Mouse (Mus musculus): ENCODE data around the gene Fap. TPM values are rescaled to one million over a fixed set of nuclear protein-coding genes. Genes with fewer than 3 reads are reported as not detected.

The Fap gene
- polyA plus RNA-seq, 1 experiment from 2014 or later = 1.1 TPM

DNA sequence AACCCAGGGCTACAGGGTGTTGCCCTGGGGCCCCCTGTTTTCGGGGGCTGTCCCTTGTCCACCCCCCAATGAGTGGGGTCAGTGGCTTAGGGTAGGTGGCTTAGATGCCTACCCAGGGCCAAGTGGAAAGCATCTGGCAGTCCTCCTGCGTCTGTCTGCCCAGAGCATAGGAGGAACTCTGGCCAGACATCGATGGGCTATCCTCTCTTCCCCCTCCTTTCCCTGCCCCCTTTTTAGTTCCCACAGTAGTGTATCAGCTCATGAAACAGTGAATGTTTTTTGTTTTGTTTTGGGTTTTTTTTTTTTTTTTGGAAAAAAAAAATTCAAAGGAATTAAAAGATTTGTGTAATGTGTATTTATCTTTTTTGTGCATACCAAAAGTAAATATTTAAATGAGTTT is 17.7 kb upstream of the Fap start:
- no peaks in the 10 kb centered on the region for H3K27me3 ChIP-seq (replicated peaks; ENCODE audit: control insufficient read depth, insufficient read depth, low read length)
- 75% methylated on average over 3 of the region's 3 CpGs for WGBS
- no peak overlapping the region for H3K27ac ChIP-seq (ENCODE audit: low read depth, low read length)
- no peaks in the 10 kb centered on the region for H3K36me3 ChIP-seq (ENCODE audit: control insufficient read depth, insufficient read depth, low read length)
- 0 out of 2 replicates have a peak, but pooled peaks have one; percentile 18 for ATAC-seq (replicated peaks; ENCODE audit: low FRiP score)
- DNase-seq (ENCODE audit: low spot score) = no peak
- no peaks in the 10 kb centered on the region for H3K4me1 ChIP-seq (replicated peaks; ENCODE audit: control insufficient read depth, insufficient read depth, low read length)
- H3K9ac ChIP-seq (ENCODE audit: low read depth, low read length) = no peak overlapping the region
- H3K4me2 ChIP-seq = no peak overlapping the region
- no peaks in the 10 kb centered on the region for H3K9me3 ChIP-seq (ENCODE audit: control insufficient read depth, low read length)
- H3K4me3 ChIP-seq (ENCODE audit: low read depth, low read length) = no peak overlapping the region

DNA sequence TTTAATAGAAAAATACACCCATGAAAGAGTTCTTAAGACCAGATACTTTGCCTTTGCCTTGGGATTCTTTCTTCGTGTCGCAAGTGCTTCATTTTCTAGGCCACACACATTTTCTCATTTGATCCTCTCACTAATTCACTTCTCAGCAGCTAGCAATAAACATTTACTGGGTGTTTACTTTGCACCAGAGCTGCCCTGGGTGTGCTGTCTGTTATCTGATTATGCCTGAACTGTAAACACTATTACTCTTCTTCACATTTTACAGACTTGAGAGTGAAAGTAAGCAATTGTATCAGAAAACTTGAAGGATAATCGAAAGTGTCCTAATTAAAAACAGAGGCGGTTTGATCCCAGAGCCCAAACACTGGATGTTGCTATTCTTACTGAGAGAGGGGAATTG is 15.5 kb upstream of the Fap start:
- no peaks in the 10 kb centered on the region for H3K9me3 ChIP-seq (ENCODE audit: control insufficient read depth, low read length)
- H3K9ac ChIP-seq (ENCODE audit: low read depth, low read length) = no peak overlapping the region
- DNase-seq (ENCODE audit: low spot score) (no peak), ATAC-seq (replicated peaks; ENCODE audit: low FRiP score) (no peak)
- H3K4me3 ChIP-seq (ENCODE audit: low read depth, low read length) = no peak overlapping the region
- no peak overlapping the region for H3K27ac ChIP-seq (ENCODE audit: low read depth, low read length)
- H3K4me2 ChIP-seq = no peak overlapping the region
- no peaks in the 10 kb centered on the region for H3K27me3 ChIP-seq (replicated peaks; ENCODE audit: control insufficient read depth, insufficient read depth, low read length)
- 65% methylated on average over 4 of the region's 4 CpGs for WGBS
- H3K4me1 ChIP-seq (replicated peaks; ENCODE audit: control insufficient read depth, insufficient read depth, low read length) = no peaks in the 10 kb centered on the region
- no peaks in the 10 kb centered on the region for H3K36me3 ChIP-seq (ENCODE audit: control insufficient read depth, insufficient read depth, low read length)

GRCm38 (mm10) chr2:62585769-62586168 is 11.9 kb upstream of the Fap start:
- Histone ChIP-seq H3K27me3 (replicated peaks; ENCODE audit: control insufficient read depth, insufficient read depth, low read length) (no peaks in the 10 kb centered on the region), H3K27ac (ENCODE audit: low read depth, low read length) (no peak overlapping the region), H3K4me1 (replicated peaks; ENCODE audit: control insufficient read depth, insufficient read depth, low read length) (no peaks in the 10 kb centered on the region), H3K4me3 (ENCODE audit: low read depth, low read length) (no peak overlapping the region), H3K4me2 (no peak overlapping the region), H3K9me3 (ENCODE audit: control insufficient read depth, low read length) (no peaks in the 10 kb centered on the region), H3K9ac (ENCODE audit: low read depth, low read length) (no peak overlapping the region), H3K36me3 (ENCODE audit: control insufficient read depth, insufficient read depth, low read length) (no peaks in the 10 kb centered on the region)
- DNase-seq (ENCODE audit: low spot score) (no peak), ATAC-seq (replicated peaks; ENCODE audit: low FRiP score) (no peak)
- 53% methylated on average over 5 of the region's 5 CpGs for WGBS

DNA sequence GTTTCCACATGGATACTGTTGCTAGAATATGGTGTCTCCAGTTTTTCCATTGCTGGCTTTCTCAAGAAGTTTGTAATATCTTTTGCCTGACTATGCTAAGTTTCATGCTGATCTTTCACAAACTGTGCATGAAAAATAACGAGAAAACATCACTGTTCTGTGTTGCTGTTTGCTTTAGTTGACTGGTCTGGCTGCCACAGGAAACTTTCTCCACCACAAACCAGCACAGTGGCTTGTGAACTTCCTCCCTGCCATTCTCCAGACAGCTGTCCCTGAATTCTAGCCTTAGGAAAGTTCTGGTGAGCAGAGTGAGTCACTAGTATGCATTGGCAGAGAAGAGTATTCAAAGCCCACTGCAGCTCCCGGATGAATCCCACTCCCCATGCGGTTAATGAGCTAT is 1.1 kb upstream of the Fap start:
- Histone ChIP-seq H3K4me1 (replicated peaks; ENCODE audit: control insufficient read depth, insufficient read depth, low read length) (no peaks in the 10 kb centered on the region), H3K9me3 (ENCODE audit: control insufficient read depth, low read length) (no peaks in the 10 kb centered on the region), H3K27ac (ENCODE audit: low read depth, low read length) (no peak overlapping the region), H3K27me3 (replicated peaks; ENCODE audit: control insufficient read depth, insufficient read depth, low read length) (no peaks in the 10 kb centered on the region), H3K4me3 (ENCODE audit: low read depth, low read length) (no peak overlapping the region), H3K9ac (ENCODE audit: low read depth, low read length) (no peak overlapping the region), H3K36me3 (ENCODE audit: control insufficient read depth, insufficient read depth, low read length) (no peaks in the 10 kb centered on the region), H3K4me2 (no peak overlapping the region)
- DNase-seq (ENCODE audit: low spot score) = no peak
- ATAC-seq (replicated peaks; ENCODE audit: low FRiP score) = no peak
- WGBS = 38% methylated on average over 3 of the region's 3 CpGs

DNA sequence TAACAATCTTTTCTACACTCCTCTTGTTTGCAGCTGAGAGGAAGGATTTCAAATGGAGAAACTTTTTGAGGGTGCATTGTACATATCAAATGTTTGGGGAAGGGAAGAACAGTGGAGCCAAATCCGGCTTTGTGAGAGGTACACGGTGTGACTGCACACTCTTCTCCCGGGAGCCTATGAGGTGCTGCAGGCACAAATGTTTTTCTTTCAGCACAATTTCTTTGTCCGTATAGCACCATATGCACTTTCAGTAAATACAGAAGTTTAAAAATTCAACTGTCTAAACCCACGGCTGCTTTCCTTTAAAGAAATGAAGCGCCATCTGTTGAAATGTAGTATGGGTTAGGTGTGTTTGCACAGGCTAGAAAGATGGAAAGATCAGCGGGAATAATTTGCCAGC is 375 bp upstream of the Fap start:
- H3K9ac ChIP-seq (ENCODE audit: low read depth, low read length) = no peak overlapping the region
- no peak overlapping the region for H3K4me3 ChIP-seq (ENCODE audit: low read depth, low read length)
- H3K9me3 ChIP-seq (ENCODE audit: control insufficient read depth, low read length) = no peaks in the 10 kb centered on the region
- H3K27ac ChIP-seq (ENCODE audit: low read depth, low read length) = no peak overlapping the region
- 70% methylated on average over 7 of the region's 7 CpGs for WGBS
- no peaks in the 10 kb centered on the region for H3K27me3 ChIP-seq (replicated peaks; ENCODE audit: control insufficient read depth, insufficient read depth, low read length)
- DNase-seq (ENCODE audit: low spot score) = no peak
- no peaks in the 10 kb centered on the region for H3K36me3 ChIP-seq (ENCODE audit: control insufficient read depth, insufficient read depth, low read length)
- no peak for ATAC-seq (replicated peaks; ENCODE audit: low FRiP score)
- H3K4me2 ChIP-seq = no peak overlapping the region
- H3K4me1 ChIP-seq (replicated peaks; ENCODE audit: control insufficient read depth, insufficient read depth, low read length) = no peaks in the 10 kb centered on the region

DNA sequence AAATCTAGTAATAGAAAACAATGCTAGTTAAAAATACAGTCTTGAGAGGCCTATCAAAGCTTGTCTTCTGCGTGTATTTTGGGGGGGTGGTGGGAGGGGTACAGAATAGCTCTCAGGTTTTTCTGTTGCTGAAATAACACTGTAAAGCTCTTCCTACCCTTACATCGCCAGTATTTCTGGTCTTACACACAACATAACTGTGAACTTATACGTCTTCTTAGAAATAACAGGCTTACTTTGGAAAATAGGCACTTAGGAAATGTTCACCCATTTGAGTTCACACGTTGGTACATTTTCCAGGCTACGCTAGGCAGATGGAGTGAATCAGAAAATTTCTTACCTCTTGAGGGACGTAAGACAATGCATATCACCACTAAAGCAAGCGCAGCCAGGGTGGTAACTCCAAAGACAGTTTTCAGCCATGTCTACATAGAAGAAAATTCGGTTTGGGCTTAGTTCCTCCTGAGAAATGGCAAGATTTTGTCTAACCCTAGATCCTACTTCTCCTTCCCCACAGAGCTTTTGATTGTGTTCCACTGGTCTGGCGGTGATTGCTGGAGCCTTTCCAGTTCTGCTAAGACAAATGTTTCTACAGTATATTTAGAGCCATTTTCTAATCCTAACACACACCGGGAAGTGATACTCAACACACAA is 649 bp downstream of the Fap start:
- ATAC-seq (replicated peaks; ENCODE audit: low FRiP score) (no peak), DNase-seq (ENCODE audit: low spot score) (no peak)
- no peaks in the 10 kb centered on the region for H3K36me3 ChIP-seq (ENCODE audit: control insufficient read depth, insufficient read depth, low read length)
- WGBS = 81% methylated on average over 10 of the region's 10 CpGs
- H3K9me3 ChIP-seq (ENCODE audit: control insufficient read depth, low read length) = no peaks in the 10 kb centered on the region
- H3K27ac ChIP-seq (ENCODE audit: low read depth, low read length) = no peak overlapping the region
- no peak overlapping the region for H3K4me3 ChIP-seq (ENCODE audit: low read depth, low read length)
- no peak overlapping the region for H3K4me2 ChIP-seq
- H3K9ac ChIP-seq (ENCODE audit: low read depth, low read length) = no peak overlapping the region
- H3K27me3 ChIP-seq (replicated peaks; ENCODE audit: control insufficient read depth, insufficient read depth, low read length) = no peaks in the 10 kb centered on the region
- no peaks in the 10 kb centered on the region for H3K4me1 ChIP-seq (replicated peaks; ENCODE audit: control insufficient read depth, insufficient read depth, low read length)

DNA sequence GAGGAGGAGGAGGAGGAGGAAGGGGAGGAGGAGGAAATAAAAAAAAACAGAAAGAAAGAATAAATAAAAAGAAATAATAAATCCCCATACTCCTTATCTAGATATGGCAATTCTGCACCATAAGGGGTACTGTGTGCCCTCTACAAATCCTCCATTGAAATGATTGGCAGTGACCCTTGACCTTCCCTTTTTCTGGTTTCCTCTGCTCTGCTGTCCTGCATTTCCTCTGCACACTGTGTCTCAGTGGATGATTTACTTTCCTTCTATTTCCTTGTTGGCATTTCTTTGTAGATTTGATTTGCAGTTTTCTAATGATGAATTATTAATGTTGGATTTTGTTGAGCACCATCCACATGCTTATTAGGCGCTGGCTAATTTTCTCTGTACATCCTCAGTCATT is 9.2 kb downstream of the Fap start:
- H3K36me3 ChIP-seq (ENCODE audit: control insufficient read depth, insufficient read depth, low read length) = no peaks in the 10 kb centered on the region
- H3K4me1 ChIP-seq (replicated peaks; ENCODE audit: control insufficient read depth, insufficient read depth, low read length) = no peaks in the 10 kb centered on the region
- no peak for DNase-seq (ENCODE audit: low spot score)
- no peak overlapping the region for H3K4me3 ChIP-seq (ENCODE audit: low read depth, low read length)
- WGBS = 84% methylated on average over 1 of the region's 1 CpGs
- H3K27ac ChIP-seq (ENCODE audit: low read depth, low read length) = no peak overlapping the region
- no peak overlapping the region for H3K4me2 ChIP-seq
- no peak overlapping the region for H3K9ac ChIP-seq (ENCODE audit: low read depth, low read length)
- no peaks in the 10 kb centered on the region for H3K27me3 ChIP-seq (replicated peaks; ENCODE audit: control insufficient read depth, insufficient read depth, low read length)
- no peaks in the 10 kb centered on the region for H3K9me3 ChIP-seq (ENCODE audit: control insufficient read depth, low read length)
- ATAC-seq (replicated peaks; ENCODE audit: low FRiP score) = no peak

DNA sequence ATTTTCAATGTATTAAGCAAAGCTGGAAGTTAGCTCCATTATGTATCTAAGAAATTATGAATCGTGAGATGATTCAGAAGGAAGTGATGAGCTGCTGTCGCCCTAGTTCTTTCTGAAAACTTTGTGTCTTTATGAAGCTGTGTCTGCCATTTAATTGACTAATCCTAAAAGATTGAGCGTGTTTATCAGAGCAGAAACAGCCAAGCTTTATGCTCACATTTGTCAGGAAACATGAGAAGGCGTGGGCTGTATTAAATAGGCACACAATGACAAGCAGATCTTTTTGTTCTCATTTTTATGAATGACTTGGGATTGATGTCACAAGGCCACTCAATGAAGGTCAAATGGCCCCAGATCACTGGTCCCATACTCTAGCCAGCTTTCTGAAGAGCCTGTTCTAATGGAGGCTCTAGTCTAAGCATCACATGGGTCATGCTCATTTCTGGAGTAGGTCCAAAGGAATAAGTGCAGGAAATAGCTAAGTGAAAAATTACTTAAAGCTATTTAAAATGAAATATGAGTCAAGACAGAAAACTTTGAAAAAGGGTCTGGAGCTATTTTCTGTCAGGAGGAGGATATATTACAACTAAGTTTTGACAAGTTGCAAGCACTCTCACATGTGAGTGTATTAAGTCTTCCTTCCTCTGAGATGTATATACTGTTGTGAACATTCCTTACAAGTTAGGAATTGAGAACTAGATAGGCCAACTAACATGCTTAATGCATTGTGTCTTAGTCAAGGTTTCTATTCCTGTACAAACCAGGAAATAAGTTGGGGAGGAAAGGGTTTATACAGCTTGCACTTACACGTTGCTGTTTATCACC is 11.0 kb downstream of the Fap start:
- H3K4me1 ChIP-seq (replicated peaks; ENCODE audit: control insufficient read depth, insufficient read depth, low read length) = no peaks in the 10 kb centered on the region
- DNase-seq (ENCODE audit: low spot score) (no peak), ATAC-seq (replicated peaks; ENCODE audit: low FRiP score) (peak; percentile 49; the same call in 1 of the 2 replicates)
- no peaks in the 10 kb centered on the region for H3K27me3 ChIP-seq (replicated peaks; ENCODE audit: control insufficient read depth, insufficient read depth, low read length)
- H3K4me3 ChIP-seq (ENCODE audit: low read depth, low read length) = no peak overlapping the region
- 68% methylated on average over 5 of the region's 5 CpGs for WGBS
- H3K36me3 ChIP-seq (ENCODE audit: control insufficient read depth, insufficient read depth, low read length) = no peaks in the 10 kb centered on the region
- H3K27ac ChIP-seq (ENCODE audit: low read depth, low read length) = no peak overlapping the region
- no peak overlapping the region for H3K9ac ChIP-seq (ENCODE audit: low read depth, low read length)
- H3K4me2 ChIP-seq = no peak overlapping the region
- H3K9me3 ChIP-seq (ENCODE audit: control insufficient read depth, low read length) = no peaks in the 10 kb centered on the region

DNA sequence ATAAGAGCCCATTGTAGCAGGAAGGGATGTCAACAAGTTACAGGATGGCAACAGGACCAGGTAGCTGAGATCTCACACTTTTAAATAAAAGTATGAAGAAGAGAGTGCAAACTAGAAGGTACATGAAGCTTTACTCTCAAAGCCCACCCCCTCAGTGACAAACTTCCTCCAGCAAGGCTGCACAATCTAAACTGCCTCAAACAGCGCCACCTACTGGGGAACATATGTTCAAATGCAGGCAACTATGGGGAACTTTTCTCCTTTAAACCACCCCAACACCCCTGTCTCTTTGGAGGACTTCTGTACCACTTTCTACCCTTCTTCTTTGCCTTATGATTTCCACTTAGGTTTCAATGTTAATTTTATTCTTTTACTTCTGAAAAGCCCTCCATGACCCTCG is 16.5 kb downstream of the Fap start:
- ATAC-seq (replicated peaks; ENCODE audit: low FRiP score) = no peak
- no peak overlapping the region for H3K9ac ChIP-seq (ENCODE audit: low read depth, low read length)
- H3K4me1 ChIP-seq (replicated peaks; ENCODE audit: control insufficient read depth, insufficient read depth, low read length) = no peaks in the 10 kb centered on the region
- no peak overlapping the region for H3K4me2 ChIP-seq
- H3K27me3 ChIP-seq (replicated peaks; ENCODE audit: control insufficient read depth, insufficient read depth, low read length) = no peaks in the 10 kb centered on the region
- H3K36me3 ChIP-seq (ENCODE audit: control insufficient read depth, insufficient read depth, low read length) = no peaks in the 10 kb centered on the region
- no peak overlapping the region for H3K4me3 ChIP-seq (ENCODE audit: low read depth, low read length)
- no peaks in the 10 kb centered on the region for H3K9me3 ChIP-seq (ENCODE audit: control insufficient read depth, low read length)
- DNase-seq (ENCODE audit: low spot score) = no peak
- no peak overlapping the region for H3K27ac ChIP-seq (ENCODE audit: low read depth, low read length)
- 72% methylated on average over 2 of the region's 2 CpGs for WGBS
